Comparison of ENCODE assay signal across 21 mouse cellular contexts in the genomic region with DNA sequence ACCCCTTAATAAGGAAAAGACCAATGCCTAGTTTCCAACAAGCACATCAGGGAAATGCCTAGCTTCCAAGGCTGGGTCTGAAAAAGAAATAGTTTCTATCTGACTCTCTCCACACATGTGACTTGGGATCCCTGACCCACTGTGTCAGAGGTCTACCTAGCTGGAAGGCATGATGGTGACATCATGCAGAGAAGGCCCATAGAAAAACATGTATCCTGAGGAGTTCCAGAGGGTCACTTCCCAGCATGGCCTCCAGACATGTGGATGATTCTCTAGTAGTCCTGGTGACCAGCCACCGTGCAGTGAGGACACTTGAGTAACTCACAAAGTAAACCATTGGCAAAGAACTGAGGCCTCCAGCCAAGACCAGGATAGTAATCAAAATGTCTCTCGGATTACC. TPM values are rescaled to one million over a fixed set of nuclear protein-coding genes. Genes with fewer than 3 reads are reported as not detected.
"Had no signal": no experiment of that assay in that cellular context is flagged by ENCODE, and none has a peak within 500 bp of the region (broad histone marks: within the 10 kb centered on the region; RNA-seq: fewer than 3 reads in every experiment).

No protein-coding gene starts in this region.

- H3K9me3 ChIP-seq: heart, embryonic 10.5 days; heart, embryonic 13.5 days; heart, embryonic 15.5 days; hindbrain, embryonic 13.5 days; hindbrain, embryonic 15.5 days; limb, embryonic 13.5 days; limb, embryonic 15.5 days; liver, embryonic 12.5 days had no signal

- H3K4me1 ChIP-seq: heart, embryonic 10.5 days; heart, embryonic 13.5 days; heart, embryonic 15.5 days; hindbrain, embryonic 13.5 days; hindbrain, embryonic 15.5 days; limb, embryonic 13.5 days; limb, embryonic 15.5 days; liver, embryonic 12.5 days had no signal

- H3K27me3 ChIP-seq: heart, embryonic 13.5 days; heart, embryonic 15.5 days; hindbrain, embryonic 13.5 days; hindbrain, embryonic 15.5 days; limb, embryonic 13.5 days; limb, embryonic 15.5 days; liver, embryonic 12.5 days had no signal

- H3K4me2 ChIP-seq: heart, embryonic 13.5 days; heart, embryonic 15.5 days; hindbrain, embryonic 13.5 days; hindbrain, embryonic 15.5 days; limb, embryonic 13.5 days; limb, embryonic 15.5 days; liver, embryonic 12.5 days had no signal

- ATAC-seq: hindbrain, postnatal 0 days; intestine, embryonic 16.5 days; liver, embryonic 12.5 days had no signal

- H3K4me3 ChIP-seq: heart, embryonic 10.5 days; heart, embryonic 13.5 days; heart, embryonic 15.5 days; hindbrain, embryonic 13.5 days; hindbrain, embryonic 15.5 days; limb, embryonic 13.5 days; limb, embryonic 15.5 days; liver, embryonic 12.5 days had no signal

- DNase-seq: gastrocnemius, postnatal 14 days; gastrocnemius, postnatal 36 days; heart, adult 18-20 months; heart, postnatal 14 days; heart, postnatal 36 days; kidney, adult 11 months; kidney, adult 8-10 months; kidney, postnatal 10 days; layer of hippocampus, adult 9-11 months; layer of hippocampus, postnatal 36 days; left cerebral cortex, postnatal 4 days had no signal

- H3K9ac ChIP-seq: heart, embryonic 13.5 days; heart, embryonic 15.5 days; hindbrain, embryonic 13.5 days; hindbrain, embryonic 15.5 days; limb, embryonic 13.5 days; limb, embryonic 15.5 days; liver, embryonic 12.5 days had no signal

- H3K36me3 ChIP-seq: heart, embryonic 10.5 days; heart, embryonic 13.5 days; heart, embryonic 15.5 days; hindbrain, embryonic 13.5 days; hindbrain, embryonic 15.5 days; limb, embryonic 13.5 days; limb, embryonic 15.5 days; liver, embryonic 12.5 days had no signal

- H3K27ac ChIP-seq: heart, embryonic 10.5 days; heart, embryonic 13.5 days; heart, embryonic 15.5 days; hindbrain, embryonic 13.5 days; hindbrain, embryonic 15.5 days; hindbrain, postnatal 0 days; limb, embryonic 13.5 days; limb, embryonic 15.5 days; liver, embryonic 12.5 days had no signal

RNA-seq across cellular contexts. Expression of a gene that starts 5.8 kb away (rescaled TPM):
- polyA plus RNA-seq: heart, embryonic 15.5 days had no signal
